Mouse (Mus musculus): ENCODE measurements at regions not wholly inside any gene's neighbourhood (a gene's known extent, or its start where the extent isn't known, plus 50 kb on each side); places are given as distances from the start of the nearest gene placed in this dataset.

DNA sequence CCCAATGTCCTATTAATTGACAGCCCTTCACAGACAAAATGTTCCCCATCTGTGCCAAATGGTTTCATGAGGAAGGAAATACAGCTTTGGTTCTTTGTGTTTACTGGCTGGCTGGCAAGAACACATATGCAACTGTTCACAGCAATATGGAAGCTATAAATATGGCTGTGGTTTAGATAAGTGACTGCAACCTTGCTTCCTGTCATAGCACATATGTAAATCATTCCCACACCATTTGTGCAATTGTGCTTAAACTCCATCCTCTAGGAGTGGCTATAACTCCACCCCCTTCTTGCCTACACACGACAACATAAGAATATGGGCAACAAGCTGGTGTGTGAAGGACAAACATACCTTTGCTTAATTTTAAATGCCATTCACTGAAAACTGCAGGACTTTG, 156.4 kb downstream of the Snx13 start:
- TF ChIP-seq POLR2A (IDR thresholded peaks at IDR 0.05; ENCODE audit: extremely low read depth, insufficient read depth, low read length) (no peak), CTCF (IDR thresholded peaks at IDR 0.05; ENCODE audit: low read depth, low read length) (no peak)

Measured in liver, adult 2 months (tissue).